Mouse (Mus musculus) liver, embryonic 11.5 days (tissue): ENCODE data around the gene Dnaaf5. TPM values are rescaled to one million over a fixed set of nuclear protein-coding genes. Genes with fewer than 3 reads are reported as not detected.

Experiments
- ATAC-seq: fragments of 200-750 bp; cut with Nextera tagmentation; replicated peaks from 2 replicates; pipeline ENCODE4 v1.8.0; 2017; ENCODE audit warnings: moderate number of reproducible peaks, mild to moderate bottlenecking, moderate TSS enrichment, moderate library complexity; ENCODE audit not compliant: low FRiP score
- DNase-seq: peaks from one replicate; pipeline ENCODE4 v3.0.0-alpha.2; 2017; ENCODE audit warnings: low spot score
- H3K27ac ChIP-seq: fragments of 300-500 bp; sonication (generic); 2 replicates; pipeline ENCODE4 v1.5.1; 2014; ENCODE audit warnings: mild to moderate bottlenecking, low read depth, low read length, control low read depth
- H3K27me3 ChIP-seq: fragments of 300-500 bp; sonication (generic); replicated peaks from 2 replicates; pipeline ENCODE4 v1.6.1; 2014; ENCODE audit warnings: low read length, mixed read lengths; ENCODE audit not compliant: control insufficient read depth, insufficient read depth
- H3K36me3 ChIP-seq: fragments of 300-500 bp; sonication (generic); 2 replicates; pipeline ENCODE4 v1.6.1; 2014; ENCODE audit warnings: mild to moderate bottlenecking, low read length, moderate library complexity, mixed read lengths; ENCODE audit not compliant: control insufficient read depth, insufficient read depth
- H3K4me1 ChIP-seq: fragments of 300-500 bp; sonication (generic); replicated peaks from 2 replicates; pipeline ENCODE4 v1.6.1; 2014; ENCODE audit warnings: low read length, mixed read lengths; ENCODE audit not compliant: control insufficient read depth, insufficient read depth
- H3K4me2 ChIP-seq: fragments of 300-500 bp; sonication (generic); 2 replicates; pipeline ENCODE4 v1.6.1; 2014; ENCODE audit warnings: mild to moderate bottlenecking, control low read depth, moderate library complexity
- H3K4me3 ChIP-seq: fragments of 300-500 bp; sonication (generic); 2 replicates; pipeline ENCODE4 v1.5.1; 2014; ENCODE audit warnings: low read depth, low read length, control low read depth
- H3K9ac ChIP-seq: fragments of 300-500 bp; sonication (generic); 2 replicates; pipeline ENCODE4 v1.6.1; 2014; ENCODE audit warnings: low read depth, low read length, control low read depth
- H3K9me3 ChIP-seq: fragments of 300-500 bp; sonication (generic); 2 replicates; pipeline ENCODE4 v1.6.1; 2016; ENCODE audit warnings: low read length, inconsistent platforms, mixed read lengths; ENCODE audit not compliant: control insufficient read depth
- WGBS: fragments of 180-500 bp; shearing (Covaris S2); extraction: QIAGEN DNeasy Blood & Tissue Kit; methylation state at CpG from one replicate; pipeline ENCODE4 v1.1.7; 2014; 5-methylcytosine and 5-hydroxymethylcytosine counted together
- polyA plus RNA-seq: library from polyadenylated mRNA; unstranded; fragments of >200 nt; fragmentation: Nextera tagmentation; extraction: Ambion mirVana; gene quantifications from 2 replicates; pipeline ENCODE4 v1.2.1, GENCODE M21; 2014

The Dnaaf5 gene
- polyA plus RNA-seq, 1 experiment from 2014 or later = 17.1 TPM

DNA sequence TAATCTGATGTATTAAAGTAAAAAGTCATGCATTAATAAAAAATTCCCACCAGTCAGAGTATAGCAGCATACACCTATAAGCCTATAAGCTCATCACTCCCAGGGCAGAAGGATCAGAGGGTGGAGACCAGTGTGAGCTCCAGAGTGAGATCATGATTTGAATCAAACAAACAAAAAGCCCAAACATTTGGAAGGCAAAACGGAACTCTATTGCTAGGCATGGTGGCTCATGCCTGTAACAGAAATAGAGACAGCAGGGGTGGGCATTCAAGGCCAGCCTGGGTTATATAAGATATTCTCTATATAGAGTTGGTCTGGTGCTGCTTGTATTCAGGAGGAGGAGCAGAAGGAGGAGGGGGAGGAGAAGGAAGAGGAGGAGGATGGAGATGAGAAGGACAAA is 13.7 kb upstream of the Dnaaf5 start:
- DNase-seq = no peak
- Histone ChIP-seq H3K9me3 (no peaks in the 10 kb centered on the region), H3K9ac (no peak overlapping the region), H3K4me3 (no peak overlapping the region), H3K27me3 (no peaks in the 10 kb centered on the region), H3K4me1 (no peaks in the 10 kb centered on the region), H3K4me2 (no peak overlapping the region), H3K36me3 (no peaks in the 10 kb centered on the region), H3K27ac (no peak overlapping the region)
- 76% methylated on average over 1 of the region's 1 CpGs for WGBS
- no peak for ATAC-seq

DNA sequence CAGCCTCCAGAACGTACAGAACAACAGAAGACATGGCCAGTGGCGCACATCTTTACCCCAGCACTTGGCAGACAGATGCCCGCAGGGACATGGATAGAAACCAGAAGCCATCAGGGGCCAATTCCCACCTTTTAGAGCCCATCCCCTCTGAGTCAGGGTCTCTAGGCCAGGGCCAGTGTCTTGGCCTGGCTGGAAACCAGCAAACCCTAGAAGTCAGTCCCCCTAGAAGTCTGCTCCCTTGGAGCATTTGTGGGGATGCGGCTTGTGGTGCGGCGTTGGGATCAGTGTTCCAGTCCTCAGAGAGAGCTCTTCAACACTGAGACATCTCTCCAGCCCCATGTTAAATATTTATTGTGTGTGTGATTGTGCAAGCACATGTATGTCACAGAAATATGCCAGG is 12.8 kb upstream of the Dnaaf5 start:
- Histone ChIP-seq H3K27me3 (no peaks in the 10 kb centered on the region), H3K4me2 (no peak overlapping the region), H3K4me3 (no peak overlapping the region), H3K9me3 (no peaks in the 10 kb centered on the region), H3K4me1 (no peaks in the 10 kb centered on the region), H3K27ac (no peak overlapping the region), H3K36me3 (no peaks in the 10 kb centered on the region), H3K9ac (no peak overlapping the region)
- 84% methylated on average over 6 of the region's 6 CpGs for WGBS
- ATAC-seq (no peak), DNase-seq (no peak)

DNA sequence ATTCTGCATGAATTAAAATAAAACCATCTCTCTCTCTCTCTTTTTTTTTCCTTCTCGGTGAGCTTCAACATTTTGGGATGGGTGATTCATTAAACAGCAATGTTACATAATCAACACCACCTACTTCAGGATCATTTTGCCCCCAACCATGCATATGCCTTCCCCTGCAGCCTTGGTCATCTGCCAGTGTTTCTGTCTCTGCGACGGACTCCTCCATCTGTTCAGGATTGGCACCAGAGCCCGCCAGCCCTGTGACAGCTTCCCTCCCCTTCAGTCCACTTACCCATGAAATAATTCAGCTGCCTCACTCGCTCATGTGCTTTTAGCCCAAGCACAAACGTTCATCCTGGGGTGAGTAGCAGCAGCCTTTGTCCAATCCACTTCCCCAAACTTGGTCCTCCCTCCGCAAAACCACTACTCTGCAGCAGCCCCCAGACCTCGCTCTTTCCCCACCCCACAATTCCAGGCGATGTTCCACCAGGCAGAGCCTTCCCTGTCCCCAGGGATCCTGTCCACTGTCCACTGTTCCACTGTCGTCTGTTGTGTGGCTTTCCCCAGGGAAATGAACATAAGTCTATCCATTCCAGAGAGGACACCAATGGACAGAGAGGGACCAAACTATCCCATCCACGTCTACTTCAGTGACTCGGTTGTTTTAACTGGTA is 11.6 kb upstream of the Dnaaf5 start:
- no peaks in the 10 kb centered on the region for H3K36me3 ChIP-seq
- no peaks in the 10 kb centered on the region for H3K4me1 ChIP-seq
- H3K27ac ChIP-seq = no peak overlapping the region
- 74% methylated on average over 12 of the region's 12 CpGs for WGBS
- no peak for DNase-seq
- H3K4me3 ChIP-seq = no peak overlapping the region
- H3K4me2 ChIP-seq = no peak overlapping the region
- no peak overlapping the region for H3K9ac ChIP-seq
- no peak for ATAC-seq
- H3K9me3 ChIP-seq = no peaks in the 10 kb centered on the region
- no peaks in the 10 kb centered on the region for H3K27me3 ChIP-seq

DNA sequence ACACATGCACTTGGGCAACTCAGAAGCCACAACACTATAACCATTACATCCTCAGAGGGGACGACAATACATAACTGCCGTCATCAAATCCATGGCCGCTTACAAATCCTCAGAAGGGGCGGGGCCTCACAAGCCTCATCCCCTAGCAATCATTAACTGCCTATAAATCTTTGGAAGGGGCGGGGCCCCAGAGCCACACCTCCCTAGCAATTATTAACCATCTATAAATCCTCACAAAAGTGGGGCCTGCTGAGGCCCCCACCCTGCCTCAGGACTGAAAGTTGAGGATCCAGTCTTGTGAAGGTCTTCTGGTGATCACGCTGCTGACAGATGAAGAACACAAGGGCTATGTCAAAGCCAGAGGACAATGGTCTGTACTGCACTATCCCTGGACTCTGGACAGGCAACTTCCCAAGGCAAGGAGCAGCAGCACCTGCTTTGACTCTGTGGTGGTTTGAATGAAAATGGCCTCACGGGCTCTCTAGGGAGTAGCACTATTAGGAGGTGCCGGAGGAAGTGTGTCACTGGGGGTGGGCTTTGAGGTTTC is 11.0 kb upstream of the Dnaaf5 start:
- ATAC-seq (no peak), DNase-seq (no peak)
- Histone ChIP-seq H3K9ac (no peak overlapping the region), H3K4me1 (no peaks in the 10 kb centered on the region), H3K4me2 (no peak overlapping the region), H3K36me3 (no peaks in the 10 kb centered on the region), H3K9me3 (no peaks in the 10 kb centered on the region), H3K27ac (no peak overlapping the region), H3K27me3 (no peaks in the 10 kb centered on the region), H3K4me3 (no peak overlapping the region)
- WGBS = 81% methylated on average over 8 of the region's 8 CpGs

DNA sequence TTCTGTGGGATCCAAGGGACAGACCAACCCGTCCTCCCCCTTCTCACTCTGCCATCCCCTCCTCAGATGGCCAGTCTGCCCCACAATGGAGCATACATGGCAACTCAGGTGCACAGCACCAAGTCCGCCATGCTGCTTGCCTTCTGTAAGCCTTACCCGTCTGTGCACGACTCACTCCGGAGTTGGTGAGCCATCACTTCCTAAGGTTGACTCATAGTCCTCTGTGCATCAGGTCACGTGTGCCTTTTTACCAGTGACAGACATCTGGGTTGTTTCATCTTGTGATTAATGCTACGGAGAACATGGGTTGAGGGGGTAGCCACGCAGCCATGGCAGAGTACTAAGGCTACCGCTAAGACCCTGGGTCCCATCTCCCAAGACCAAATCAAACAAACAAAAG is 9.4 kb upstream of the Dnaaf5 start:
- Histone ChIP-seq H3K4me1 (no peaks in the 10 kb centered on the region), H3K9ac (no peak overlapping the region), H3K4me3 (no peak overlapping the region), H3K36me3 (no peaks in the 10 kb centered on the region), H3K27ac (no peak overlapping the region), H3K9me3 (no peaks in the 10 kb centered on the region), H3K27me3 (no peaks in the 10 kb centered on the region), H3K4me2 (no peak overlapping the region)
- 79% methylated on average over 9 of the region's 9 CpGs for WGBS
- no peak for DNase-seq
- ATAC-seq = no peak

DNA sequence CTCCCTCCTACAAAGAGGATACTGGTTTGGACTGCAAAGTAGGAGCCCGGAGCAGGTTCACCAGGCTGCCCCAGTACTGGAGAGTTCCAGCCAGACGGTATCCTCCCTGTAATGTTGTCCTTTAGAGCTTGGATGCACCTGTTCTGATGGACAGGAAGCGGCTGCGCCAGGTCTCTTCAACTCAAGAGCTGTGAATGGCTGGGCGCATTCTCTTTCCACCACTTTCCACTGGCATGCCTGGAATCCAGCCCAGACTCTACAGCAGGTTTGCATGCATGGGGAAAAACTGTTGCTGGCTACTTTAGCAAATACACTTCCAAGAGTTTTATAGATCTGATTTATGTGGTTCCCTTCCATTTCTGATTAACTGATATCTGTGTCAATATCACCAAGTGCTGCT is 8.7 kb upstream of the Dnaaf5 start:
- H3K27ac ChIP-seq = no peak overlapping the region
- no peak overlapping the region for H3K4me2 ChIP-seq
- no peak overlapping the region for H3K9ac ChIP-seq
- no peaks in the 10 kb centered on the region for H3K9me3 ChIP-seq
- H3K4me3 ChIP-seq = no peak overlapping the region
- DNase-seq = no peak
- no peak for ATAC-seq
- H3K36me3 ChIP-seq = no peaks in the 10 kb centered on the region
- no peaks in the 10 kb centered on the region for H3K4me1 ChIP-seq
- WGBS = 70% methylated on average over 5 of the region's 5 CpGs
- H3K27me3 ChIP-seq = no peaks in the 10 kb centered on the region

DNA sequence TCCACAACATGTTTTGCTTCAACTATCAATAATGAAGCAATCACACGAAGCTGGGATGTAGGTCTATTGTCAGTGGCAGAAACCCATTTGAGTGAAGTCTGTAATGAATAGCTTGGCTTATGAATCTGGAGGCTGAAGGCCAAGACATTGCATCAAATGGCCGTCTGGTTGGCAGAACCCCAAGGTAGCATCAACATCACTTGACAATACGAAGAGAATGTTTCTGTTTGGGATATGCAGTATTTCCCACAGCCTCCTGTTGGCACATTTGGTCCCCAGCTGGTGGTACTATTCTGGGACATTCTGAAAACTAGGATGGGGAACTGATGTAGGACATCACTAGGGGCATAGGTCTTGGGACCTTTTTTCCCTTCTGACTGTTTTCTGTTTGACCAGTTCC is 6.1 kb upstream of the Dnaaf5 start:
- Histone ChIP-seq H3K27ac (no peak overlapping the region), H3K36me3 (no peaks in the 10 kb centered on the region), H3K9ac (no peak overlapping the region), H3K4me2 (no peak overlapping the region), H3K27me3 (no peaks in the 10 kb centered on the region), H3K4me1 (no peaks in the 10 kb centered on the region), H3K4me3 (no peak overlapping the region), H3K9me3 (no peaks in the 10 kb centered on the region)
- 76% methylated on average over 3 of the region's 3 CpGs for WGBS
- no peak for ATAC-seq
- no peak for DNase-seq

DNA sequence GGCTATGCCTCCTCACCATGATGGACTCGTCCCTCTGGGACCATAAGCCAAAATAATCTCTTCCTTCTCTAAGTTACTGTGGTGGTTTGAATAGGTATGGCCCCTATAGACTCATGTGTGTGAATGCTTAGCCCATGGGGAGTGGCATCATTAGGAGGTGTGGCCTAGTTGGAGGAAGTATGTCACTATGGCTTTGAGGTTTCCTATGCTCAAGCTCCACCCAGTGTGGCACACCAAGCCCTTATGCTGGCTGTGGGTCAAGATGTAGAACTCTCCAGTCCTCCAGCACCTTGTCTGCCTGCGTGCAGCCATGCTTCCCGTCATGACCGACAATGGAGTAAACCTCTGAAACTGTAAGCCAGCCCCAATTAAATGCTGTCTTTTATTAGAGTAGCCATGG is 4.3 kb upstream of the Dnaaf5 start:
- no peak overlapping the region for H3K9ac ChIP-seq
- H3K4me1 ChIP-seq = peaks cover 3% of the 10 kb centered on the region
- H3K27me3 ChIP-seq = no peaks in the 10 kb centered on the region
- H3K4me3 ChIP-seq = no peak overlapping the region
- H3K9me3 ChIP-seq = no peaks in the 10 kb centered on the region
- H3K4me2 ChIP-seq = no peak overlapping the region
- no peak for DNase-seq
- no peak overlapping the region for H3K27ac ChIP-seq
- no peaks in the 10 kb centered on the region for H3K36me3 ChIP-seq
- 91% methylated on average over 4 of the region's 4 CpGs for WGBS
- no peak for ATAC-seq

DNA sequence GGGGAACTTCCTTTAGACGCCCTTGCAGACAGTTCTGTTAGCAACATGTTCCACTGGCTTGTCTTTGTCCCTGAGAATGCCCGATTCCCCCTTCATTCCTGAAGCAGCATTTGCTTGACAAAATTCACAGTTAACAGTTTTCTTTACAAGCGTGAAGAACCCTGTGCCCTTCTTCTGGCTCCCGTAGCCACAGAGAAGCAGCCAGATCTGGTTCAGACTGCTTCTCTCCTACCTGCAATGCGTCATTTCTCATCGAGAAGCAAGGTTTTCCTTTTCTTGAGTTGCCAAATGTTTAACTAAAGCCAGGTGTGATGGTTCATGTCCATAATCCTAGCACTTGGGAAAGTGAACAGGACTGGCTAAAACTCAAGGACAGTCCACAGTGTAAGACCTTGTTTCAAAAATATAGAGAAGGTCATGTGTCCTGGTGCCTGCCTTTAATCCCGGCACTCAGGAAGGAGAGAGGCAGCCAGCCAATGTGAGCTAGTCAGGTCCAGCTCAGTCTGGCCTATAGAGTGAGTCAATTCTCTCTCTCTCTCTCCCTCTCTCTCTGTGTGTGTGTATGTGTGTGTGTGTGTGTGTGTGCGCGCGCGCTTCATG is 3.4 kb upstream of the Dnaaf5 start:
- ATAC-seq (no peak), DNase-seq (no peak)
- Histone ChIP-seq H3K4me1 (peaks cover 9% of the 10 kb centered on the region), H3K36me3 (no peaks in the 10 kb centered on the region), H3K4me2 (no peak overlapping the region), H3K4me3 (no peak overlapping the region), H3K27ac (no peak overlapping the region), H3K9me3 (no peaks in the 10 kb centered on the region), H3K9ac (no peak overlapping the region), H3K27me3 (no peaks in the 10 kb centered on the region)
- 88% methylated on average over 11 of the region's 11 CpGs for WGBS
